In genomic region chr2:62293846-62294245, GRCm38 (mm10) we compare ENCODE assay signal across 19 mouse cellular contexts.
DNase-seq lines count a peak whose midpoint lies in the region; ATAC-seq and TF ChIP-seq lines count a peak whose summit lies in the region.
"Had no signal": no experiment of that assay in that cellular context is flagged by ENCODE, and none has a peak within 500 bp of the region (broad histone marks: within the 10 kb centered on the region; RNA-seq: fewer than 3 reads in every experiment).

No protein-coding gene starts in this region.

- no peaks in the 10 kb centered on the region for H3K9me3 ChIP-seq in forebrain, embryonic 14.5 days (replicated peaks; ENCODE audit: control insufficient read depth, low read length)
- no peaks in the 10 kb centered on the region for H3K9me3 ChIP-seq in forebrain, embryonic 12.5 days
- H3K9me3 ChIP-seq: heart, embryonic 12.5 days; hindbrain, embryonic 13.5 days; limb, embryonic 15.5 days; midbrain, embryonic 12.5 days; neural tube, embryonic 13.5 days had no signal

- WGBS in forebrain, embryonic 14.5 days, result 10% methylated on average over 2 of the region's 2 CpGs
- 21% methylated on average over 2 of the region's 2 CpGs for WGBS in forebrain, embryonic 12.5 days
- WGBS in thymus, adult 2 months, result 3% methylated on average over 2 of the region's 2 CpGs

- no peak overlapping the region for H3K4me3 ChIP-seq in forebrain, embryonic 14.5 days (ENCODE audit: low read depth, low read length)
- H3K4me3 ChIP-seq in forebrain, embryonic 12.5 days (replicated peaks), result no peak overlapping the region
- H3K4me3 ChIP-seq in thymus, adult 2 months (ENCODE audit: control insufficient read depth, insufficient read depth, low read length), result no peak overlapping the region
- H3K4me3 ChIP-seq: heart, embryonic 12.5 days; hindbrain, embryonic 13.5 days; limb, embryonic 15.5 days; midbrain, embryonic 12.5 days; neural tube, embryonic 13.5 days had no signal

- no peak overlapping the region for H3K27ac ChIP-seq in forebrain, embryonic 14.5 days (ENCODE audit: low read depth, low read length)
- no peak overlapping the region for H3K27ac ChIP-seq in forebrain, embryonic 12.5 days
- H3K27ac ChIP-seq in thymus, adult 2 months (ENCODE audit: control insufficient read depth, insufficient read depth, low read length), result no peak overlapping the region
- H3K27ac ChIP-seq: hindbrain, embryonic 13.5 days; limb, embryonic 15.5 days; midbrain, embryonic 12.5 days; neural tube, embryonic 13.5 days had no signal

- H3K27me3 ChIP-seq in forebrain, embryonic 14.5 days (replicated peaks; ENCODE audit: control insufficient read depth, insufficient read depth, low read length), result no peaks in the 10 kb centered on the region
- no peaks in the 10 kb centered on the region for H3K27me3 ChIP-seq in forebrain, embryonic 12.5 days
- no peaks in the 10 kb centered on the region for H3K27me3 ChIP-seq in thymus, adult 2 months (ENCODE audit: control insufficient read depth, insufficient read depth, low read length)
- H3K27me3 ChIP-seq: CH12.LX; heart, embryonic 12.5 days; hindbrain, embryonic 13.5 days; limb, embryonic 15.5 days; midbrain, embryonic 12.5 days; neural tube, embryonic 13.5 days had no signal

- no peaks in the 10 kb centered on the region for H3K4me1 ChIP-seq in forebrain, embryonic 14.5 days (ENCODE audit: control insufficient read depth, insufficient read depth, low read length)
- no peaks in the 10 kb centered on the region for H3K4me1 ChIP-seq in forebrain, embryonic 12.5 days
- no peaks in the 10 kb centered on the region; the same call in 1 of the 2 replicates for H3K4me1 ChIP-seq in thymus, adult 2 months (replicated peaks; ENCODE audit: control insufficient read depth, insufficient read depth, low read length)
- H3K4me1 ChIP-seq: heart, embryonic 12.5 days; hindbrain, embryonic 13.5 days; limb, embryonic 15.5 days; midbrain, embryonic 12.5 days had no signal

- TF ChIP-seq POLR2A in thymus, adult 2 months (IDR thresholded peaks at IDR 0.05; ENCODE audit: control insufficient read depth, extremely low read depth, insufficient read depth, low read length, poor library complexity), result no peak

- H3K9ac ChIP-seq in forebrain, embryonic 14.5 days (ENCODE audit: low read length), result no peak overlapping the region
- H3K9ac ChIP-seq in forebrain, embryonic 12.5 days, result no peak overlapping the region
- H3K9ac ChIP-seq: heart, embryonic 12.5 days; hindbrain, embryonic 13.5 days; limb, embryonic 15.5 days; midbrain, embryonic 12.5 days; neural tube, embryonic 13.5 days had no signal

- H3K36me3 ChIP-seq in forebrain, embryonic 14.5 days (ENCODE audit: control insufficient read depth, insufficient read depth, low read length), result no peaks in the 10 kb centered on the region
- H3K36me3 ChIP-seq in forebrain, embryonic 12.5 days (replicated peaks), result no peaks in the 10 kb centered on the region
- no peaks in the 10 kb centered on the region for H3K36me3 ChIP-seq in thymus, adult 2 months (ENCODE audit: control insufficient read depth, insufficient read depth, low read length)
- H3K36me3 ChIP-seq: heart, embryonic 12.5 days; hindbrain, embryonic 13.5 days; limb, embryonic 15.5 days; midbrain, embryonic 12.5 days; neural tube, embryonic 13.5 days had no signal

- peak; percentile 91 for DNase-seq in forebrain, embryonic 14.5 days (ENCODE audit: low spot score)
- DNase-seq in thymus, adult 2 months, result peak; percentile 14
- no peak for DNase-seq in thymus, postnatal 36 days
- peak; percentile 28 for DNase-seq in thymus, postnatal 25 days
- no peak for DNase-seq in adrenal gland, postnatal 36 days
- no peak for DNase-seq in B cell, adult 2 months
- DNase-seq: adrenal gland, adult 8-10 months; embryo, embryonic 11 days; kidney, adult 8-10 months; lung, postnatal 10 days; retina, postnatal 1 day had no signal

- no peak overlapping the region for H3K4me2 ChIP-seq in forebrain, embryonic 14.5 days (ENCODE audit: low read length)
- no peak overlapping the region for H3K4me2 ChIP-seq in forebrain, embryonic 12.5 days
- H3K4me2 ChIP-seq: heart, embryonic 12.5 days; hindbrain, embryonic 13.5 days; limb, embryonic 15.5 days; midbrain, embryonic 12.5 days; neural tube, embryonic 13.5 days had no signal

- ATAC-seq in forebrain, embryonic 14.5 days, result peak; percentile 89
- ATAC-seq in forebrain, embryonic 12.5 days (ENCODE audit: low FRiP score), result no peak
- ATAC-seq in common myeloid progenitor, adult 5-6 weeks (replicated peaks; ENCODE audit: low read depth, poor library complexity, severe bottlenecking), result peak; percentile 60; the same call in 1 of the 2 replicates

- TF ChIP-seq CTCF in thymus, adult 2 months (IDR thresholded peaks at IDR 0.05; ENCODE audit: borderline replicate concordance, control insufficient read depth, extremely low read depth, insufficient read depth, low read length, poor library complexity), result no peak

Comparison
In these comparisons a context has a peak if more than half of its experiments do, and no peak if none do; other contexts are left out.
1. DNase-seq: peak in forebrain, embryonic 14.5 days (single experiment), thymus, adult 2 months (single experiment) and thymus, postnatal 25 days (single experiment); none in thymus, postnatal 36 days (0 of 2), adrenal gland, postnatal 36 days (0 of 2) and B cell, adult 2 months (0 of 2).